Mouse (Mus musculus) spleen, adult 18-20 months (tissue): ENCODE data around the gene Serpinb9.
"Not testable (repeated sequence)": the region's sequence is repeated elsewhere in the genome, so short reads cannot be mapped to it uniquely, and the experiment has no call there.

Experiments
- DNase-seq, 2 experiments: peaks; one replicate each; pipeline ENCODE4 v3.0.0; 2022; ENCODE audit warnings: mixed read lengths in 2 of 2

Serpinb9 gene

GRCm38 (mm10) chr13:33002950-33003349 lies at the start of gene Serpinb9:
Serpinb9 (plus strand) TSS chr13:33003250.
- no peak for DNase-seq

GRCm38 (mm10) chr13:32956537-32956936 lies 46.5 kb upstream of the Serpinb9 start:
- DNase-seq: no peak

GRCm38 (mm10) chr13:32957917-32958316 lies 45.1 kb upstream of the Serpinb9 start:
- DNase-seq: no peak

- DNase-seq: not testable (repeated sequence)
Observed at GRCm38 (mm10) chr13:32958521-32958920, 44.5 kb upstream of the Serpinb9 start.

- no peak for DNase-seq
Observed at GRCm38 (mm10) chr13:32963990-32964753, 38.9 kb upstream of the Serpinb9 start.

GRCm38 (mm10) chr13:32964989-32965811 lies 37.9 kb upstream of the Serpinb9 start, which contains the start of gene Serpinb6b:
Serpinb6b (plus strand) TSS chr13:32965209.
- DNase-seq: peak; percentile 41 to 52

- peak; percentile 36 to 43 for DNase-seq
Observed at GRCm38 (mm10) chr13:32966116-32966515, 36.9 kb upstream of the Serpinb9 start.

GRCm38 (mm10) chr13:32967233-32967632 lies 35.8 kb upstream of the Serpinb9 start:
- no peak for DNase-seq

GRCm38 (mm10) chr13:32968353-32968984 lies 34.6 kb upstream of the Serpinb9 start:
- no peak for DNase-seq

GRCm38 (mm10) chr13:32968996-32969640 lies 33.9 kb upstream of the Serpinb9 start:
- DNase-seq: no peak

GRCm38 (mm10) chr13:32969641-32970040 lies 33.4 kb upstream of the Serpinb9 start:
- no peak for DNase-seq

GRCm38 (mm10) chr13:32970776-32971175 lies 32.3 kb upstream of the Serpinb9 start:
- no peak for DNase-seq

GRCm38 (mm10) chr13:32974268-32974667 lies 28.8 kb upstream of the Serpinb9 start:
- DNase-seq: no peak

GRCm38 (mm10) chr13:32974889-32975460 lies 28.1 kb upstream of the Serpinb9 start:
- DNase-seq: no peak

GRCm38 (mm10) chr13:32975710-32976109 lies 27.3 kb upstream of the Serpinb9 start:
- DNase-seq: no peak

GRCm38 (mm10) chr13:32982556-32983042 lies 20.5 kb upstream of the Serpinb9 start:
- DNase-seq: no peak

- DNase-seq: no peak
Observed at GRCm38 (mm10) chr13:32986256-32986655, 16.8 kb upstream of the Serpinb9 start.

- DNase-seq: peak; percentile 8 to 24
Observed at GRCm38 (mm10) chr13:32993152-32993893, 9.7 kb upstream of the Serpinb9 start.

GRCm38 (mm10) chr13:32993894-32994242 lies 9.2 kb upstream of the Serpinb9 start:
- DNase-seq: no peak

GRCm38 (mm10) chr13:32995051-32995450 lies 8.0 kb upstream of the Serpinb9 start:
- DNase-seq: no peak

GRCm38 (mm10) chr13:33001341-33001740 lies 1.7 kb upstream of the Serpinb9 start:
- no peak for DNase-seq
